Mouse (Mus musculus): ENCODE measurements around the gene Kcnk3.

DNA sequence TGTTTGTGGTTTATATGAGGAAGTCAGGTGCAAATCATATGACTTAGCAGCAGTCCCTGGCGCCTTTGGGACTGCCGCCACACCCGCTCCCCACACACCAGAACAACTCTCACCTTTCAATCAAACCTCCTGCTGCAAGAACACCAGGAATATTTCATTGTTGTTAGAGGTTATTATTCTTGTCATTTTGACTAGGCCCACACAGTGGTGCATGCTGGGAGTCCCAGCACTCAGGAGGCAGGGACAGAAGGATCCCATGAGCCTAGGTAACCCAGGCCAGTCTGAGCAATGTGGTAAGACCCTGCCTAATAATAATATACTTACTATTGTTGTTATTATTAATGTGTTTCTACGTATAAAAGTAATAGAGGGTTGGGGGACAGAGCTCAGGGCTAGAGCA, 24.6 kb downstream of the Kcnk3 start:
- no peak for TF ChIP-seq CTCF (IDR thresholded peaks at IDR 0.05; ENCODE audit: low read depth)
- no peak for TF ChIP-seq EP300 (IDR thresholded peaks at IDR 0.05; ENCODE audit: low read depth)
